Mouse (Mus musculus) cerebellum, adult 11 months (tissue): ENCODE measurements at regions not wholly inside any gene's neighbourhood (a gene's known extent, or its start where the extent isn't known, plus 50 kb on each side); places are given as distances from the start of the nearest gene placed in this dataset.
A peak's percentile ranks its signal among the peaks of the same experiment; 100 is the strongest.

Experiments
- DNase-seq: peaks from one replicate; pipeline ENCODE4 v3.0.0; 2022

DNA sequence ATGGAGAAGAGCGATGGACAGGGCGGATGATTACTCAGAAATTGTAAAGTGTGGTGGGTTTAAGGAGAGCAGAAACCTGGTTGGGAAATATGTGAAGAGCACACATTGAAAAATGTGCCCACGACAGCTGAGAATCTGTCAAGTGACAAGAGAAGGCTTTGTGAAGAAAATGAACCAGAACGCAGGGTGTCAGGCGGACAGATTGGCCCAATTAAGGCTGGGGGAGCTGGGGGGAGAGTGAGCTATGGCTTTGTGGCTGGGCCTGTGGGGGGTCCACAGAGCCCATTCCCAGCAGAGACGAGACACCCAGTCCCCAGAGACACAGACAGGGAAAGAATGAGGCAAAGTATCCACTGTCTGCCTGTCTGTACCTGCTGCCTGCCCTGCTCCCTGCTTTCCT lies 153.3 kb downstream of the Shq1 start:
- no peak for DNase-seq

GRCm38 (mm10) chr6:100512676-100513075 lies 158.3 kb downstream of the Shq1 start:
- no peak for DNase-seq

- no peak for DNase-seq
These were observed 160.3 kb downstream of the Shq1 start for GRCm38 (mm10) chr6:100510676-100511075.

DNA sequence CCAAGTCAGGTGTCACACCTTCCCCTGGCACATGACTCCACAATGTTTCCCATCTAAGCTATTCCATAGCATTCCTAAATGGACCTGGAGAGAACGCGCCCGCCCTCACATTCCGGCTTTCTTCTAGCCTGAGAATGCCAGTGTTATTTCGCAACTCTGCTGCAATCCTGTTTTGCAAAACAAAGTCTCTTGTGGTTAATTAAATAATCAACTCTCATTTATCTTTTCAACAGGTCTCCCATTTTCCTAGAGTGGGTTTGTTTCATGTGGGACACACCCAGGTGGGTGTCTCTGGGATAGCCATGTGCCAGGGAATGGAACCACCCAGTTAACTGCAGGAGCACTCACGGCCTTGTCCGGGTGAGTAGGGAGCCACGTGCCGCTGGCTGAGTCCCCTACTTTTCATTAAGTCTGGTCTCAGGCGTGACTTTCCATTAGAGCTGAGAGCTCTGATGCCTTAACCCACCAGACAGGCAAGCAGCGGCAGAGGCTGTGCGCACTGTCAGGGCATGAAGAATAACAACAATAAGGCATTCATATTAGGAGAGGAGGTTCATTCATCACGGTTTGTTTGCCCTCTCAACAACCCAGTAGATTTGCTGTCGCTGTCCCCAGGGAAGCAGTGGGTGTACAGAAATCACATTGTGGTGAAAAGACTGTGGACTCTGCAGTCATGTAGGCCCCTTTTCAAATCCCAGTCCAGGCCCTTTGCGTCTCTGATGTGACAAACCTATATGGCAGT lies 165.3 kb downstream of the Shq1 start:
- DNase-seq, result no peak

GRCm38 (mm10) chr6:100502961-100503782 lies 167.8 kb downstream of the Shq1 start:
- DNase-seq, result peak; percentile 89

- no peak for DNase-seq
These were observed 168.8 kb downstream of the Shq1 start for GRCm38 (mm10) chr6:100502139-100502538.

GRCm38 (mm10) chr6:100500741-100501140 lies 170.2 kb downstream of the Shq1 start:
- no peak for DNase-seq

DNA sequence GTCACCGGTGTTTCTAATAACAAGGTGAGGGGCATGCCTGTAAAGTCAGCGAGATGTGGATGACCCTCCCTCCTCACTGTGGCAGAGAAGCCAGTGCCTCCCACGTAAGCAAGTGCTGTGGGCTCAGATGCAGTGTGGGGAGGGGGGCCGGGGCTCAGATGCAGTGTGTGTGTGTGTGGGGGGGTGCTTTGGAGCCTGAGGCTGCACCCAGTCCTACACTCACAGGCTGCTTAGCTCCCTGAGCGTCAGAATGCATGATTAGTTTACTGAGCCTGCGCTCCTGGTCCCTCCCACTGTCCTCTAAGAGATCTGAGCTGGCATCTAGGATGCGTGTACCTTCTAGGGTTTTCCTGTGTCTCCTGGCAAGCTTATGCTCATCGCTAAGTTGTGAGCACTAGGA lies 170.9 kb downstream of the Shq1 start:
- DNase-seq, result no peak

GRCm38 (mm10) chr6:100498861-100499271 lies 172.1 kb downstream of the Shq1 start:
- no peak for DNase-seq

DNA sequence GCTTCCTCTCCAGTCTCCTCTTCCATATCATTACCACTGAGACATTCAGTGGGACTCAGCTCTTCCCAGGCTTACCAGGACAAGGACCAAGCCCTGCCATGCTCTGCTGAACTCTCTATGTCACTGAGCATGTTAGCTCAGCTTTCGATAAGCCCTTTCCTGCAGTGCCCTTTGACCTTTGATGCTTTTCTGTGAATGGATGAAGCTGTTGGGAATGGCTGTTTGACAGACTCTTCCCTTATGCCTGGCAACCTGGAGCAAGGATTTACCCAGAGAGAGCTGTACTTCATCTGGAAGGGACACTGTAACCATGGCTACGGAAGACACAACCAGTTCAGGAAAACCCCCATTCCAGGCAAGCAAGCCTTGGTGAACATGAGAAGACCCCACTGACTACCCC lies 172.8 kb downstream of the Shq1 start:
- DNase-seq, result no peak

DNA sequence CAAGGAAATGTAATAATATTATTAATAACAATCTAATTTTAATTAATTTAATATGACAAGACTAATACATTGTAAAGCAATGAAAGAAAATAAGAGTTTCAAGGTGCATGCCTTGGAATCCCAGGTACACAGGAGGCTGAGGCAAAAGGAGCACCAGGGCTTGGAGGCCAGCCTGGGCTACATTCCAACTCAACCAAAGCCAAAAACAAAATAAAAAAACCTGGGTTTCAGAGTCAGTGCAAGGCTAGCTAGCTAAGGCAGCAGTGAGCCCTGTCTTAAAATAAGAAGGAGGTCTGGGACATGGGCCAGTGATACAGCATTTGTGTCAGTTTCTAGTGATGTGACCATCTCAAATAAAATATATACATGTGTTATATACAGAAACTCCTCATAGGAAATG lies 174.8 kb downstream of the Shq1 start:
- DNase-seq, result peak; percentile 16

DNA sequence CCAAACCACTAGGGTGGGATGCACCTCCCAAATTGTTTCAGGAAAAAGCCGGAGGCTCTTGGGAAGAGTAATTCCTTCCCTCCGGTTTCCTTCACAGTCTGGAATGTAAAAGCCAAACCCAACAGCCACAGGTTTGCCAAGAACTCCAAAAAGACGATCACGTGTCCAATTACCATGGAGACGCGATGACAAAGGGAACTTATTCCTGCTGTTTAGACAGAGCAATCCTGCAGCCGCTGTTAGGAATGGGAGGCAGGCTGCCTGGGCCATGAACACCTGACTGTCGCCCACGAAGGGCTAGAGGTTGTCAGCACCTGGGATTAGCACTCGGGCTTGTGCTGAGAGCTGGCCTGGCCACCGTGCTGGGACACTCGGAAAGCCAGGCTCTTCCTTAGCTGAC lies 175.8 kb downstream of the Shq1 start:
- DNase-seq, result no peak

DNA sequence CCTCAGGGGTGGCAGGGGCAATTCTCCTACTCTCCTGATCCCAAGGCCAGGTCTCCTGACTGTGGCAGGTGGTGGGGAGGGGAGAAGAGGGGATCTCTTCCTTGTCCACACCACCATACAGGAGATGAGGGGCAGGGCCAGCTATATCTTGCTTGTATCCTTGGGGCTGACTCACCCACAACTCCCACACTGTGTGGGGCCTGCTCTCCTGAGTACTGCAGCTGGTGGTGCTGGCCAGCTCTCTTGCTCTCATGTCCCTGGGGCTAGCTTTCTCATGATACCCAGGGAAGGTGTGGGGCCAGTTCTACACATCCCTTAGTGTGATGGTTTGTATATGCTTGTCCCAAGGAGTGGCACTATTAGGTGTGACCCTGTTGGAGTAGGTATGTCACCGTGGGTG lies 177.4 kb downstream of the Shq1 start:
- no peak for DNase-seq

DNA sequence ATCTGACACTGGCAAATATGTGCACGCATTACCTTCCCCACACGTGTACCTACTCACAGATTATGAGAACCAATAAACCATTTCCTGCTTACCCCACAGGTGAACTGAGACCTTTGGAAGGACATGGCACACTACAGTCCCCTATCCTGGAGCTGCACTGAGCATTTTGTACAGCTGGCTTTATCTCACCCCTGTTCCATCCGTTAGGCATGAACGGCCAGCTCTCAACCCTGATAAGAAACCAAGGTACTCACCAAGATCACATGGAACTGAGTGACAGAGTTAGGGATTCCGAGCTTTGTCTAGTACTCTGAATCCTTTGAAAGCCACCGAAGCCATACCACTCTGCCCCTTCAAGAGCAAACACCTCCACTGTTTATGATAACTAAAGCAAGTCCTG lies 179.1 kb downstream of the Shq1 start:
- no peak for DNase-seq

GRCm38 (mm10) chr6:100490920-100491712 lies 179.8 kb downstream of the Shq1 start:
- DNase-seq, result no peak

DNA sequence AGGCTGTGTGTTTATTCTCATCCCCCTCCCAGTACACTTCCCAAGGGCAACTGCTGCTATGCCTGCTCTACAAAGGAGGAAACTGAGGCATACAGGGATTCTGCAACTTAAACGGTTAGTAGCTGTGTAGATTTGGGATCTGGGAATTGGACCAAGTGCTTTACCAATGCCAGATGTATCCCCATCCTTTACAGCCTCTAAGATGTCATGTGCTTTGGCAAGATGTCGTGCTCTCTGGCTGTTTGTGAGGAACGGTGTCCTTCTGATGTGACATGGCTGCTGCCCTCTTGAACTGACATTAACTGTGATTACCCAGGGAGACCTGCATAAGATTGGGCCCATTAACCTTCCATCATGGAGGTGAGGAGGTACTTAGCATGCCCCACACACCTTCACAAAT lies 187.1 kb downstream of the Shq1 start:
- no peak for DNase-seq

DNA sequence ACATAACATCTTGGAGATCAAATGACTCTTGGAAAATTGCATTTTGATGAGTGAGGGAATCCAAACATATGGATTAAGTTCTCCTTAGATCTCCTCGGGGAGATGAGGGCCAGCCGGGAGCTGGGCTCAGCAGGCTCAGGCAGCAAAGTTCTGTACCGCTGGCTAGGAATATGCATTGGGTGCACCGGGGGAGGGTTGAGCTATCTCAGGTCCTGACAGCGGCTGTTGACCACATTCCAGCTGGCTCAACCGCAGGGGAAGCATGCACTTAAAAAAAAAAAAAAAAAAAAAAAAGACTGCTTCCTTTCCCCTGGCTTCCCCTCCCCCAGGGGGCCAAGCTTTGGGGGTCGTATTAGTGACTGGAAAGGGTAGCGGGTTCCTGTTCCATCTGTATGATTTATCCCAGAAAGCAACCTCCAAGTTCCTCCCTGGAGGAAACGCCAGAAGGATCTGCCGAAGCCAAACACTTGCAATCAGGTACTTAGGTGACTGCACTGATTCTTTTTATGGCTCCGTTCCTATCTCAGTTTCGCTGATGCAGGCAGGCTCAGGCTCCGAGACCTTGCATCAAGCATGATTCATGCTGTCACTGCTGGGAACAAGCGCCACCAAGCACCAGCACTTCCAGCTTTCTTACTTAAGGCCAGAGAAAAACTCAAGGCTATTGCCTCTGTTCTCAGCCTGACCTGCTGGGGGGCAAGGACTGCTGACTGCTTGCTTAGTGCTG lies 187.7 kb downstream of the Shq1 start:
- no peak for DNase-seq

DNA sequence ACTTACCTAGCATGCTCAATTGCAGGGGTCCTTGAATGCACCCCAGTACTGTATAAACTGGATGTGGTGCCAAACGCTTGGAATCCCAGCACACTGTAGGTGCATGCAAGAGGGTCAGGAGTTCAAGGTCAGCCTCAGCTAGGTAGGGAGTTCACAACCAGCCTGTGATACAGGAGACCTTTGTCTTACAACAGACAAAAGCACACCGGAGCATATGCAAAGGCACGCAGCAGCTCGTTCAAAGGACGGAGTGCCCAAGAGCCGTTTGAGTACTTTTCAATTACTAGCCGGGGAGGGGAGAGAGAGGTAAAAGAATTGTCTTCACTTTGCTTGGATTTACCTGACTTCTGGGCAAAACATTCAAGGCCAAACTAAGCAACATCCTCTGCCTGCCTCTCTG lies 188.4 kb downstream of the Shq1 start:
- DNase-seq, result no peak

GRCm38 (mm10) chr6:100480525-100480924 lies 190.4 kb downstream of the Shq1 start:
- DNase-seq, result no peak

GRCm38 (mm10) chr6:100479881-100480280 lies 191.1 kb downstream of the Shq1 start:
- DNase-seq, result no peak

DNA sequence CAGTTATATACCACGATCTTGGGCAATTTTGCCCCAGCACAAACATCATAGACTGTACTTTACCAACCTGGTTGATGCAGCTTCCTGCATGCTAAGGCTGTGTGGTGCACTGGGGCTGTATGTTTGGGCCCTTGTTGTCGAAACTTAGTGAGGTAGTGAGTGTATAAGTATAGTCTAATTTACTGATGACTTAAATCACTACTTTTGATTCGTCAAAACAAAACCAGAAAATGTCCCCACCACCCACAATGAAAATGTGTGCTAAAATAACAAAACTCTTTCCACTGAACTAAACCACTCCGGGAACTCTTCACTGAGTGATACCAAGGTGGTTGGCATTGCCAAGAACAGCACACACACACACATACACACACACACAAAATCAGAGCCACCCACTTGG lies 191.5 kb downstream of the Shq1 start:
- no peak for DNase-seq

GRCm38 (mm10) chr6:100476550-100477366 lies 189.5 kb upstream of the Rybp start:
- DNase-seq, result no peak
